Mouse (Mus musculus): ENCODE measurements around the gene 9130019O22Rik. TPM values are rescaled to one million over a fixed set of nuclear protein-coding genes. Genes with fewer than 3 reads are reported as not detected.
"Not testable (repeated sequence)": the region's sequence is repeated elsewhere in the genome, so short reads cannot be mapped to it uniquely, and the experiment has no call there.

Gene 9130019O22Rik
- polyA plus RNA-seq, 1 experiment from 2014 or later, result 6.7 TPM

GRCm38 (mm10) chr7:127375271-127376245 lies 11.4 kb downstream of the 9130019O22Rik start, which contains the start of gene Zfp747:
Gene Zfp747, minus strand, starts transcription at chr7:127376050.
- H3K36me3 ChIP-seq, result peaks cover 15% of the 10 kb centered on the region
- H3K9ac ChIP-seq (replicated peaks), result peak within 1 kb of the TSS; percentile 77
- ATAC-seq (ENCODE audit: insufficient number of reproducible peaks, insufficient read depth, low FRiP score, low TSS enrichment, low read depth), result peak; percentile 91
- 2% methylated on average over 49 of the region's 49 CpGs for WGBS
- peak within 1 kb of the TSS; percentile 74 for H3K4me2 ChIP-seq
- H3K4me3 ChIP-seq (replicated peaks), result peak within 1 kb of the TSS; percentile 69
- H3K9me3 ChIP-seq; H3K4me1 ChIP-seq (replicated peaks); H3K27me3 ChIP-seq: not testable (repeated sequence)
- 0 out of 2 replicates have a peak within 1 kb of the TSS, but pooled peaks have one; percentile 64 for H3K27ac ChIP-seq

- not testable (repeated sequence) for H3K4me3 ChIP-seq (replicated peaks); ATAC-seq (ENCODE audit: insufficient number of reproducible peaks, insufficient read depth, low FRiP score, low TSS enrichment, low read depth); H3K27me3 ChIP-seq; H3K4me2 ChIP-seq; H3K9ac ChIP-seq (replicated peaks); H3K27ac ChIP-seq; H3K4me1 ChIP-seq (replicated peaks); H3K9me3 ChIP-seq
- 79% methylated on average over 3 of the region's 3 CpGs for WGBS
- H3K36me3 ChIP-seq, result peaks cover 15% of the 10 kb centered on the region
These were observed 15.1 kb downstream of the 9130019O22Rik start for GRCm38 (mm10) chr7:127371870-127372269.

GRCm38 (mm10) chr7:127371213-127371612 lies 15.8 kb downstream of the 9130019O22Rik start:
- ATAC-seq (ENCODE audit: insufficient number of reproducible peaks, insufficient read depth, low FRiP score, low TSS enrichment, low read depth), result no peak
- H3K9me3 ChIP-seq, result 0 out of 2 replicates have a peak, but pooled peaks cover 5% of the 10 kb centered on the region
- no peak overlapping the region for H3K9ac ChIP-seq (replicated peaks)
- no peak overlapping the region for H3K27ac ChIP-seq
- 80% methylated on average over 2 of the region's 2 CpGs for WGBS
- 0 out of 2 replicates have a peak, but pooled peaks cover 3% of the 10 kb centered on the region for H3K4me1 ChIP-seq (replicated peaks)
- no peaks in the 10 kb centered on the region for H3K27me3 ChIP-seq
- no peak overlapping the region for H3K4me2 ChIP-seq
- no peak overlapping the region for H3K4me3 ChIP-seq (replicated peaks)
- H3K36me3 ChIP-seq, result peaks cover 15% of the 10 kb centered on the region

- ATAC-seq (ENCODE audit: insufficient number of reproducible peaks, insufficient read depth, low FRiP score, low TSS enrichment, low read depth), result no peak
- H3K9me3 ChIP-seq, result 0 out of 2 replicates have a peak, but pooled peaks cover 5% of the 10 kb centered on the region
- H3K36me3 ChIP-seq, result no peaks in the 10 kb centered on the region; the same call in 1 of the 2 replicates
- H3K27ac ChIP-seq, result no peak overlapping the region
- no peak overlapping the region for H3K4me2 ChIP-seq
- H3K4me1 ChIP-seq (replicated peaks), result peaks cover 7% of the 10 kb centered on the region
- H3K4me3 ChIP-seq (replicated peaks), result no peak overlapping the region
- WGBS, result 83% methylated on average over 3 of the region's 3 CpGs
- H3K27me3 ChIP-seq, result peaks cover 28% of the 10 kb centered on the region
- no peak overlapping the region for H3K9ac ChIP-seq (replicated peaks)
These were observed 20.7 kb downstream of the 9130019O22Rik start for GRCm38 (mm10) chr7:127366249-127366648.

GRCm38 (mm10) chr7:127364166-127364565 lies 22.8 kb downstream of the 9130019O22Rik start:
- peak overlapping the region; percentile 63; the same call in 1 of the 2 replicates for H3K9ac ChIP-seq (replicated peaks)
- peaks cover 43% of the 10 kb centered on the region for H3K27me3 ChIP-seq
- H3K27ac ChIP-seq, result no peak overlapping the region
- peak overlapping the region; percentile 75 for H3K4me2 ChIP-seq
- H3K4me3 ChIP-seq (replicated peaks), result peak overlapping the region; percentile 42; the same call in 1 of the 2 replicates
- H3K36me3 ChIP-seq, result no peaks in the 10 kb centered on the region
- 59% methylated on average over 4 of the region's 4 CpGs for WGBS
- peaks cover 7% of the 10 kb centered on the region for H3K4me1 ChIP-seq (replicated peaks)
- no peak for ATAC-seq (ENCODE audit: insufficient number of reproducible peaks, insufficient read depth, low FRiP score, low TSS enrichment, low read depth)
- 0 out of 2 replicates have a peak, but pooled peaks cover 5% of the 10 kb centered on the region for H3K9me3 ChIP-seq

GRCm38 (mm10) chr7:127363475-127363921 lies 23.5 kb downstream of the 9130019O22Rik start:
- Histone ChIP-seq H3K27me3 (peaks cover 43% of the 10 kb centered on the region), H3K9ac (replicated peaks) (peak overlapping the region; percentile 63), H3K4me2 (peak overlapping the region; percentile 75), H3K36me3 (no peaks in the 10 kb centered on the region), H3K27ac (no peak overlapping the region), H3K4me1 (replicated peaks) (peaks cover 7% of the 10 kb centered on the region), H3K4me3 (replicated peaks) (peak overlapping the region; percentile 42), H3K9me3 (0 out of 2 replicates have a peak, but pooled peaks cover 5% of the 10 kb centered on the region)
- under 1% methylated on average over 24 of the region's 24 CpGs for WGBS
- ATAC-seq (ENCODE audit: insufficient number of reproducible peaks, insufficient read depth, low FRiP score, low TSS enrichment, low read depth), result no peak

GRCm38 (mm10) chr7:127362418-127362817 lies 24.5 kb downstream of the 9130019O22Rik start:
- not testable (repeated sequence) for H3K9me3 ChIP-seq; H3K4me3 ChIP-seq (replicated peaks); H3K4me1 ChIP-seq (replicated peaks); H3K36me3 ChIP-seq; H3K27ac ChIP-seq; ATAC-seq (ENCODE audit: insufficient number of reproducible peaks, insufficient read depth, low FRiP score, low TSS enrichment, low read depth); H3K9ac ChIP-seq (replicated peaks)
- H3K27me3 ChIP-seq, result peaks cover 43% of the 10 kb centered on the region
- H3K4me2 ChIP-seq, result peak overlapping the region; percentile 36
- WGBS, result 22% methylated on average over 13 of the region's 13 CpGs

GRCm38 (mm10) chr7:127361449-127361848 lies 25.5 kb downstream of the 9130019O22Rik start:
- no peak for ATAC-seq (ENCODE audit: insufficient number of reproducible peaks, insufficient read depth, low FRiP score, low TSS enrichment, low read depth)
- no peaks in the 10 kb centered on the region for H3K36me3 ChIP-seq
- H3K4me1 ChIP-seq (replicated peaks), result peaks cover 7% of the 10 kb centered on the region
- H3K27ac ChIP-seq, result no peak overlapping the region
- H3K27me3 ChIP-seq, result peaks cover 43% of the 10 kb centered on the region
- H3K4me3 ChIP-seq (replicated peaks), result no peak overlapping the region
- no peak overlapping the region for H3K9ac ChIP-seq (replicated peaks)
- WGBS, result 40% methylated on average over 13 of the region's 13 CpGs
- H3K4me2 ChIP-seq, result no peak overlapping the region
- no peaks in the 10 kb centered on the region for H3K9me3 ChIP-seq

- Histone ChIP-seq H3K27ac (no peak overlapping the region), H3K4me1 (replicated peaks) (peaks cover 7% of the 10 kb centered on the region), H3K4me3 (replicated peaks) (no peak overlapping the region), H3K9ac (replicated peaks) (no peak overlapping the region), H3K27me3 (peaks cover 38% of the 10 kb centered on the region), H3K4me2 (no peak overlapping the region), H3K36me3 (no peaks in the 10 kb centered on the region), H3K9me3 (no peaks in the 10 kb centered on the region)
- 76% methylated on average over 4 of the region's 4 CpGs for WGBS
- ATAC-seq (ENCODE audit: insufficient number of reproducible peaks, insufficient read depth, low FRiP score, low TSS enrichment, low read depth), result no peak
These were observed 26.7 kb downstream of the 9130019O22Rik start for GRCm38 (mm10) chr7:127360265-127360664.

GRCm38 (mm10) chr7:127358472-127358871 lies 28.5 kb downstream of the 9130019O22Rik start:
- Histone ChIP-seq H3K36me3 (no peaks in the 10 kb centered on the region), H3K27me3 (peaks cover 23% of the 10 kb centered on the region), H3K4me1 (replicated peaks) (peaks cover 2% of the 10 kb centered on the region), H3K9ac (replicated peaks) (no peak overlapping the region), H3K4me2 (no peak overlapping the region), H3K9me3 (no peaks in the 10 kb centered on the region), H3K4me3 (replicated peaks) (no peak overlapping the region), H3K27ac (no peak overlapping the region)
- no peak for ATAC-seq (ENCODE audit: insufficient number of reproducible peaks, insufficient read depth, low FRiP score, low TSS enrichment, low read depth)
- WGBS, result 64% methylated on average over 4 of the region's 4 CpGs

- no peaks in the 10 kb centered on the region for H3K36me3 ChIP-seq
- H3K4me2 ChIP-seq, result no peak overlapping the region
- WGBS, result 69% methylated on average over 2 of the region's 2 CpGs
- H3K27ac ChIP-seq, result no peak overlapping the region
- no peak overlapping the region for H3K9ac ChIP-seq (replicated peaks)
- no peak for ATAC-seq (ENCODE audit: insufficient number of reproducible peaks, insufficient read depth, low FRiP score, low TSS enrichment, low read depth)
- no peaks in the 10 kb centered on the region for H3K9me3 ChIP-seq
- no peak overlapping the region for H3K4me3 ChIP-seq (replicated peaks)
- H3K4me1 ChIP-seq (replicated peaks), result no peaks in the 10 kb centered on the region
- peaks cover 20% of the 10 kb centered on the region for H3K27me3 ChIP-seq
These were observed 29.1 kb downstream of the 9130019O22Rik start for GRCm38 (mm10) chr7:127357871-127358270.
